Mouse (Mus musculus): Measurements from ENCODE around the gene Anks4b. TPM values are rescaled to one million over a fixed set of nuclear protein-coding genes. Genes with fewer than 3 reads are reported as not detected.

Anks4b gene
- polyA plus RNA-seq, 1 experiment from 2014 or later = 1.2 TPM

DNA sequence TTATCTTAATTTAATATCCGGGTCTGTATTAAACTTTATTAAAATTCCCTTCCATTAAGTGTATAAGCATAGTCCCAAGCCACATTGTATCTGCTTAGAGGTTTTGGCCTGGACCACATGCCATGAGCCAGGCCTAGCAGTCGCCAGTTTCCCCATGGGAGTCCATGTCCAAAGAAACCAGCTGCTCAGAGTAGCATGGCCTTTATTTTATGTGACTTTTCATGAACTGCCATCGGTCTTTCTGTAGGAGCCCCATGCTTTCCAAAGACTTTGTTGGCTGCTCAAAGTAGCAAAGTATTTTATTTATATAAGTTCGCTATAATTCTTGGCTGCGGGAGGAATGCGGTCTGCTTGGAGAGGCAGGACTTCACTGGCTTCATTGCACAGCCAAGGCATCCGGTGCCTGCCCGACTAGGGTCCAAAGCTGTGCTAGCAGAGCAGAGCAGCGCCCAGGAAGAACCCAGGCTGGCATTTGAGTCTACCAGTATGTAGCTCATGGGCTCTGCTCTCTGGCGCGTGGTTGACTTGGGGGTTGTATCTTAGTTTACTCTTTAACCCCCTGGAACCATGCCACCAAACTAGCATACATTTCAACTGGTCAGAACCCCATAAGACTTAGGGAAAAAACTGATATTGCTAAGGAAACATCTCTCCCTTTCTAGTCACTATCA, 9.9 kb upstream of the Anks4b start:
- WGBS (ENCODE audit: insufficient replicate concordance) = 76% methylated on average over 11 of the region's 11 CpGs
- Histone ChIP-seq H3K4me3 (no peak overlapping the region), H3K4me1 (no peaks in the 10 kb centered on the region), H3K4me2 (no peak overlapping the region), H3K27me3 (replicated peaks) (no peaks in the 10 kb centered on the region), H3K27ac (no peak overlapping the region), H3K9ac (no peak overlapping the region), H3K36me3 (no peaks in the 10 kb centered on the region), H3K9me3 (replicated peaks) (no peaks in the 10 kb centered on the region)
- ATAC-seq = no peak

DNA sequence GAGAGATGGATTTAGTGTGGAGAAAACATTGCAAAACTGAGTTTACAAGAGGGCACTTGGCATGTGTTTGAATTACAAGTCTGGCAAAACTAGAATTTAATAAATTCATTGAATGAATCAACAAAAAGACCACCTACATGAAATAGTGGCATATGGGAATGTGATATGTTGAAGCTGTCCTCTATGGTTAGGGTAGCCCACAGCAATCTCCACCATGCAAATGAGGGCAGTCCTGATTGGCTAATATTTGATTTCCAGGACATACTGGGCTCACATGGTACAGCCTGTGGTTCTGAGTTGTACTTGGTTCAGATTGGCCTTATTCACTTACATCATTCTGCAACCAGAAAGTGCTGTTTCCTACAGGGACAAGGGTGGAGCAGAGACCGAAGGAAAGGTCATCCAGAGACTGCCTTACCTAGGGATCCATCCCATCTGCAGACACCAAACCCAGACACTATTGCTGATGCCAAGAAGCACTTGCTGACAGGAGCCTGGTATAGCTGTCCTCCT, 1.4 kb upstream of the Anks4b start:
- Histone ChIP-seq H3K4me3 (no peak overlapping the region), H3K36me3 (no peaks in the 10 kb centered on the region), H3K9ac (no peak overlapping the region), H3K9me3 (replicated peaks) (no peaks in the 10 kb centered on the region), H3K27ac (no peak overlapping the region), H3K4me1 (no peaks in the 10 kb centered on the region), H3K4me2 (no peak overlapping the region), H3K27me3 (replicated peaks) (no peaks in the 10 kb centered on the region)
- 61% methylated on average over 1 of the region's 1 CpGs for WGBS (ENCODE audit: insufficient replicate concordance)
- no peak for ATAC-seq

DNA sequence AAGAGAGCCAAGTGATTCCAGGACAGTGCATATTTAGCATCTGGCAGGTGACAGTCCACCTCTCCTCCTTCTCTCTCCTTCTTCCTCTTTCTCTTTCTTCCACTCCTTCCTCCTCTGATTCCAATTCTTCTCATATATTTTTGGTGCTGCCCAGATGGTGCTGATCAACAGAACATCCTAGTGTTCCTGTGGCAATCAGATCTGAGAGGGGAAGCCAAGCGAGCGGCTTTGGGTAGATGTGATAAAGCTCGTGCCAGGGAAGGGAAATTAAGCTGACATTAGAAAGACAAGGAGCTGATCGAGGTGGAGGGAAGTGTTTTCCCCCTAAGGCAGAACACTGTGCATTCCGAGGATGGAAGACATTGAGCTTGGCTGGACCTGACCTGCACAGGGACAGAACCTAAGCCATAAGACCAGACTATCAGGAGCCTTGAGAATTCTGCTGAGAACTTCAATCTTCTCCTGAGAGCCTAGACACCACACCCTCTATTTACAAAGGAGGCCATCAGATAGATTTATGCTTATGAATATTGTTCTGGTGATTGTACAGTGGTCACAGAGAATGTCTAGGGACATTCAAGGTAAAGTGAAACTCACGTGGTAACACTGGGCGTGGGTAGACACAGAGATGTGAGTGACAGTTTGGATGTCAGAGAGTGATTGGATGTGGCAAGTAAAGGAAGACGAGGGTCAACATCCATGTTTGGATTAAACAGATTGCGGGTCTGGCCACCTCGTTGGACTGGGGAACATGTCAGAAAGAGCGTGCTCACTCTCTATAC, 1.3 kb downstream of the Anks4b start:
- no peaks in the 10 kb centered on the region for H3K4me1 ChIP-seq
- WGBS (ENCODE audit: insufficient replicate concordance) = 54% methylated on average over 11 of the region's 11 CpGs
- no peak overlapping the region for H3K9ac ChIP-seq
- no peaks in the 10 kb centered on the region for H3K27me3 ChIP-seq (replicated peaks)
- no peaks in the 10 kb centered on the region for H3K36me3 ChIP-seq
- no peaks in the 10 kb centered on the region for H3K9me3 ChIP-seq (replicated peaks)
- H3K4me2 ChIP-seq = peak overlapping the region; percentile 43
- 0 out of 2 replicates have a peak, but pooled peaks have one; percentile 34 for ATAC-seq
- H3K27ac ChIP-seq = no peak overlapping the region
- H3K4me3 ChIP-seq = peak overlapping the region; percentile 24

DNA sequence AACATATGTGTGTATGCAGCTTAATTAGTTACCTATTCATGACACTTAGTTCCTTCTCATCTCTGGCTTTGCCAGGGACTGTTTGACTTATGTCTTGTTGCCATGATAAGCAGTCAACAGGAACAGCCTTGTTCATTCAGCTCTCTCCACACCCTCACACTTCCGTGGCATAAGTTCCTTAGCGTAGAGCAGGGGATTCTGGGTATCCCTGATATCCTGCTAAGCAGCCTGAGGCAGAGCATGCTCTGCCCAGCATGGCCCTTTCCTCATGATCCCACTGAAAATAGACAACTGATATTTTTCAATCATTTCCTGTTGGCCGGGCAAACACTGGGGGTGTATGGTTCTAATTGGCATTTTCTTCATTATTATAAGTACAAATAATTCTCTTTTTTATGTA, 4.0 kb downstream of the Anks4b start:
- H3K9ac ChIP-seq = no peak overlapping the region
- H3K27me3 ChIP-seq (replicated peaks) = no peaks in the 10 kb centered on the region
- no peak for ATAC-seq
- H3K4me3 ChIP-seq = no peak overlapping the region
- H3K27ac ChIP-seq = no peak overlapping the region
- no peaks in the 10 kb centered on the region for H3K36me3 ChIP-seq
- WGBS (ENCODE audit: insufficient replicate concordance) = 59% methylated on average over 3 of the region's 3 CpGs
- H3K4me2 ChIP-seq = no peak overlapping the region
- H3K4me1 ChIP-seq = no peaks in the 10 kb centered on the region
- H3K9me3 ChIP-seq (replicated peaks) = no peaks in the 10 kb centered on the region

DNA sequence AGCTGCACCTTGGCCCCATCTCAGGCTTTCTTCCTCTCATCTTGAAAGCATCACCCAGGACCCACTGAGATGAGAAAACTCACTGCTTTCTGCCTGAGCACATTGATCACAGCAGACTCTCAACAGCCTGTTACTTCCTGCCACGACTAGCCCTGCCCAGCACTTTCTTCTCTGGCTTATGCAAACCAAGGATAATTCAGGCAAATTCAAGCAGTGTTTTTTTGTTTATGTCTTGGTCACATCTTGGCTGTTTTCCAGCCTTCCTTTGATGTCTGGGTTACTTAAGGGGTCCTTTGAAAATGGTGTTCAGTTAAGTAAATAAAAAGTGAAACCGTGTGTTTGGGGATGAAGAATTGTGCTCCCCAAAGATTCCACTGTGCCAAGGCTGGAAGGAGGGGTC, 5.3 kb downstream of the Anks4b start:
- no peak for ATAC-seq
- no peaks in the 10 kb centered on the region for H3K36me3 ChIP-seq
- H3K4me3 ChIP-seq = no peak overlapping the region
- no peak overlapping the region for H3K9ac ChIP-seq
- no peak overlapping the region for H3K4me2 ChIP-seq
- WGBS (ENCODE audit: insufficient replicate concordance) = 25% methylated on average over 2 of the region's 2 CpGs
- no peaks in the 10 kb centered on the region for H3K27me3 ChIP-seq (replicated peaks)
- no peaks in the 10 kb centered on the region for H3K9me3 ChIP-seq (replicated peaks)
- no peaks in the 10 kb centered on the region for H3K4me1 ChIP-seq
- no peak overlapping the region for H3K27ac ChIP-seq

DNA sequence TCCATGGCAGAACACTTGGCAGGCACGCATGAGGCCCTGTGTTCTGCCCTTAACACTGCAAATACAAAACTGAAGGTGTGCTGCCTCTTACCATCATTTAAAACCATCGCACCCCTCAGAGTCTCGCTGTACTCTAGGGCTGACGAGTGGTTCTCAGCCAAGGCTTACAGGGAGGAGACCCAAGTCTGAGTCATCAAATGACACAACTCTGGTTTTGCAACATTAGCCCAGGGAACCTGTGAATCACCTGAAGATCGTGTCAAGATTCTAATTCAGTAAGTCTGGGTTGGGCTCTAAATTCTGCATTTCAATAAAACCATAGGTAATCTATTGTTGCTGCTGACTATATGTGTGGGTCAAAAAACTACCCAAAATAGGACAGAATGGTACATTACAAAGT, 6.9 kb downstream of the Anks4b start:
- no peak for ATAC-seq

DNA sequence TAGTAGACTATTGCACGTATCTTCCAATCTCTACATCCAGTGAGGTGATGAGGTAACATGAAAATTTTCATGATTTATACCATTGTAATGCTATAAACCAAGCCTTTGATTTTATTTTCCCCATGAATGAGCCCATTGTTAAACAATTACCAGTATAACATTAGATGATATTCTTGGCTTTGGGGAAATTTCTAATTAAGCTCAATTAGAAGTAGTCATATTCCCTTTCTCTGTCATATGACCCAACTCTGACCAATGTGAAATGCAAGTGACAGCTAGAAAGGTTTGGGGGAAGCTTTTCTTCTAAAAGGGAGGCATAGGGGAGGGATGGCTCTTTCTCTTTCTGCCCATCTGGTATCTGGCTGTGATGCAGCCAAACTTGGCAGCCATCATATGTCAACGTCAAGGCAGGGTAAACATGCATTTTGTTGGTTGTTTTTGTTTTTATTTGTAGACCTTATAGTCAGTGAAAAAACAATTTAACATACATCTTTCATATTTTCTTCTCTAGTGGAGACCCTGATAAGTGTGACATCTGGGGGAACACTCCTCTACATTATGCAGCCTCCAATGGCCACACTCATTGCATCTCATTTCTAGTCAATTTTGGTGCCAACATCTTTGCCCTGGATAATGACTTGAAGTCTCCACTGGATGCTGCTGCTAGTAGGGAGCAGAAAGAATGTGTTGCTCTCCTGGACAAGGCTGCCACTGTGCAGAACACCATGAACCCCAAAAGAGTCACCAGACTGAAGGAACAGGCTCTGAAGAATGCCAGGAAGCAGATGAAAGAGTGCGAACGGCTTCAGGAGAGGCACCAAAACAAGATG, 8.0 kb downstream of the Anks4b start:
- Histone ChIP-seq H3K4me2 (no peak overlapping the region), H3K9ac (no peak overlapping the region), H3K9me3 (replicated peaks) (no peaks in the 10 kb centered on the region), H3K4me3 (no peak overlapping the region), H3K36me3 (no peaks in the 10 kb centered on the region), H3K27me3 (replicated peaks) (no peaks in the 10 kb centered on the region), H3K4me1 (no peaks in the 10 kb centered on the region), H3K27ac (no peak overlapping the region)
- ATAC-seq = no peak
- 79% methylated on average over 4 of the region's 4 CpGs for WGBS (ENCODE audit: insufficient replicate concordance)

More for the DNA sequence above, 6.9 kb downstream of the Anks4b start:
- H3K4me3 ChIP-seq = no peak overlapping the region
- WGBS (ENCODE audit: insufficient replicate concordance) = 59% methylated on average over 5 of the region's 5 CpGs
- H3K9me3 ChIP-seq (replicated peaks) = no peaks in the 10 kb centered on the region
- H3K9ac ChIP-seq = no peak overlapping the region
- no peak overlapping the region for H3K4me2 ChIP-seq
- H3K27ac ChIP-seq = no peak overlapping the region
- no peaks in the 10 kb centered on the region for H3K27me3 ChIP-seq (replicated peaks)
- H3K36me3 ChIP-seq = no peaks in the 10 kb centered on the region
- no peaks in the 10 kb centered on the region for H3K4me1 ChIP-seq

DNA sequence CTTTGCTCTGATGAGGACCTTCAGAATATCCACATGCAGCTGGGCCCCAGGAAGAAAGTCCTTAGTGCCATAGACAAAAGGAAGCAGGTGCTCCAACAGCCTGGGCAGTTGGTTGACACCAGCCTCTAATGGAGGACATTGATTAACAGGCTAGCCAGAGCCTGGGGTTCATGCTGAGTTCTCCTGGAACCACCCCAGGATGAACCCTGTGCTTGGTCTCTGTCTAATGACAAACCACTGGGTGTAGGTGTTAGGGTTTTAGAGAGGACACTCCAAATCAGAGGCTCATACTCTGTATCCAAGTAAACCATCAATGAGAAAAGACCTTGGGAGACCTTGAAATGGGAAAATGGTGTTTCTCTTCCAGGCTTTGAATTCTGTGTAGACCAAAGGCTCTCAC, 9.2 kb downstream of the Anks4b start:
- Histone ChIP-seq H3K4me3 (no peak overlapping the region), H3K36me3 (no peaks in the 10 kb centered on the region), H3K9me3 (replicated peaks) (no peaks in the 10 kb centered on the region), H3K27ac (no peak overlapping the region), H3K9ac (no peak overlapping the region), H3K27me3 (replicated peaks) (no peaks in the 10 kb centered on the region), H3K4me1 (no peaks in the 10 kb centered on the region), H3K4me2 (no peak overlapping the region)
- ATAC-seq = no peak

DNA sequence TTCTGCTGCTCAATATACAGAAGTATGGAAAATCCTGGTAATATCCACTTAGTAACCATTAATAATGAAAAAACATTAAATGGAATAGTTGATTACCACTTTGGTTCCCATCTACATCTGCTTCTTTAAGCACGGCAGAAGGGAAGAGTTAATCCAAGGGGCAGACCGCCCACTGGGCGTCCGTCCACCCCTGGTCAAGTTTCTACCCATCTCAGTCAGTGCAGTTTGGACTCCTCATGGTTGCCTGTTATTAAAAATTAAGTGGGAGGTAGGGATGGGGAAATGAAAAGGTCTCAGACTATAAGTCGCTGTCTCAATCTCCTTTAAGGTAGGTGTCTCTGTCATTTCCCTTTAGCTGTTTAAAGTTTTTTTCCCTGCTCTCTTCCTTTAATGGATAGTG, 15.3 kb downstream of the Anks4b start:
- Histone ChIP-seq H3K36me3 (no peaks in the 10 kb centered on the region), H3K4me3 (no peak overlapping the region), H3K9ac (no peak overlapping the region), H3K4me1 (peaks cover 3% of the 10 kb centered on the region; the same call in 1 of the 2 replicates), H3K27ac (0 out of 2 replicates have a peak overlapping the region, but pooled peaks have one; percentile 4), H3K27me3 (replicated peaks) (no peaks in the 10 kb centered on the region), H3K4me2 (no peak overlapping the region), H3K9me3 (replicated peaks) (no peaks in the 10 kb centered on the region)
- 64% methylated on average over 5 of the region's 5 CpGs for WGBS (ENCODE audit: insufficient replicate concordance)
- no peak for ATAC-seq

DNA sequence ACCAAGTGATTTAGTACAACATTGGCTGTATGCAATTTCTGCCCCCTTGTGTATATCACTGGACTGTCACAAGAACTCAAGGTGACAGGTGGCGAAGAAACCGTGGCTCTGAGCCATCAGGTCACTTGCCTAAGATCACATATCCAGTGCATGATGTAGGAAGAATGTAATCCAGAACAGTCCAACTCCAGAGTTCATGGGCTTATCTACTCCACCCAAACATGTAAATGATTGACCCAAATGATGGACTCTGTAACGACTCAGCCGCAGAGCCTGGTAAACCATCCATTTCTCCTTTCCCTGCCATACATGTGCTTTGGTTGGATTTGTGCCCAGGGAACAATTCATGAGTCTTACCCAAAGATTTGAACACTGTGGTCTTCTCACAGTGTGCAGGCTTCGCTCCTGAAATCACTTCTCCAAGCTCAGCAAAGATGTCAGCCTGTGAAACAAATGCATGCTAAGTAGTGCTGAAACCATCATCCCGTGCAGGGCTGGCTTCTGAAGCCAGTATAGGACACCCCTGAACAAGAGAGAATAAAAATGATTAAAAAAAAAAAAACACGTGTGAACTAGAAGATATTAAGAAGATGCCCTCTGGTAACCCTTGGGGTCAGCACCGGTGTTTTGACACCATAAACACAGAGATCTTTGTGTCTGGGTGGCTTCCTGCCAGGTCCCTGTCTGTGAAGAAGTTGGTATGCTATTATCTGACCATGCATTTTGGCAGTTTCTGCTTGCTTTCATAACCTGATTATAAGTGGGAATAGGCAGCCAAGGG, 15.9 kb downstream of the Anks4b start:
- Histone ChIP-seq H3K9me3 (replicated peaks) (no peaks in the 10 kb centered on the region), H3K9ac (no peak overlapping the region), H3K4me3 (no peak overlapping the region), H3K4me1 (peaks cover 3% of the 10 kb centered on the region; the same call in 1 of the 2 replicates), H3K27me3 (replicated peaks) (no peaks in the 10 kb centered on the region), H3K27ac (0 out of 2 replicates have a peak overlapping the region, but pooled peaks have one; percentile 4), H3K36me3 (no peaks in the 10 kb centered on the region), H3K4me2 (no peak overlapping the region)
- ATAC-seq = peak; percentile 59
- WGBS (ENCODE audit: insufficient replicate concordance) = 64% methylated on average over 8 of the region's 8 CpGs

DNA sequence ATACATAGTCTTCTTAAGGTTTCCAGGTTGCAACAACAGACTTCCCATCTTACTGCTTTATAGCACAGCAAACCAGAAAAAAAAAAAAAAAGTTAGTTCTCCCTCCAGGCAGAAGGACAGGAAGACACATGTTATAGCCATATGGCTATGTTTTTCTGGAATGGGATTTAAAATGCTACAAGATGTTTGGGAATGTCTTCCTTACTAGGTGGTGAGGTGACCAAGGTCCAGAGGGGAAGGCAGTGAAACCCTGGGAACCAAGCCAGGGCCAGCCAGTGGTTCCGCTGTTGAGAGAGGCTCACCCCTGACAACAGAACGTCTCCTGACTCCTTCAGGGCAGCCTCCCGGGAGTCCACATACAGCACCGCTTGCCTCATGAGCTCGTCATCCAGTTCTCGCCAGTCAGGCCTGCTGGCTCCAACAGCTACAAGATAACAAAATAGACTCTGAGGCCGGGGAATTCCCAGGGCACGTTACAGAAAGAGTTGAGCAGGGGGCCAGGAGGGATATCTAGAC, 16.6 kb downstream of the Anks4b start:
- Histone ChIP-seq H3K9ac (no peak overlapping the region), H3K4me2 (no peak overlapping the region), H3K4me1 (peaks cover 3% of the 10 kb centered on the region; the same call in 1 of the 2 replicates), H3K27me3 (replicated peaks) (no peaks in the 10 kb centered on the region), H3K27ac (no peak overlapping the region), H3K9me3 (replicated peaks) (no peaks in the 10 kb centered on the region), H3K4me3 (no peak overlapping the region), H3K36me3 (no peaks in the 10 kb centered on the region)
- no peak for ATAC-seq
- 56% methylated on average over 8 of the region's 8 CpGs for WGBS (ENCODE audit: insufficient replicate concordance)
